Mouse (Mus musculus) cerebellum, adult 9-10 months (tissue): ENCODE results near the gene Spred2.
A peak's percentile ranks its signal among the peaks of the same experiment; 100 is the strongest.

Experiments
- DNase-seq: peaks from one replicate; pipeline ENCODE4 v3.0.0; 2022

Gene Spred2

GRCm38 (mm10) chr11:19959006-19959405 lies 34.8 kb downstream of the Spred2 start:
- DNase-seq = no peak

- DNase-seq = no peak
Observed at GRCm38 (mm10) chr11:19959897-19960296, 35.7 kb downstream of the Spred2 start.

DNA sequence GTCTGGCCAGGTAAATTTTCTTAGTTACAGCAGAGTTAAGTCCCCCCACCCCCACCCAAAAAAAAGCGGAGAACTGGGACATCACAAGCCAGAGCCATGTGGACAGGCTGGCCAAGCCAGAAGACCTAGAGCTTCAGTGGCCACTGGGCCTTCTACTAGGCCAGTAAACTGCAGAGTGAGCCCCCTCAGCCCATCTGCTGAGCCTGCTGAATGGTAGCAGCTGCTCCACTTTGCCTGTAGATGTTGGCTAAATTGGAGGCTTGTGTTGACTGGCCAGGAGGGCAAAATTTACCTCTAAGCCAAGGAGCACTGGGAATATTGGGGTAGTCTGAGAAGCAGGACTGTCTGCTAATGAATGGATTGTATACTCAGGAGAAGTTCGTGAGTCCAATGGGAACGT lies 36.4 kb downstream of the Spred2 start:
- peak; percentile 71 for DNase-seq

DNA sequence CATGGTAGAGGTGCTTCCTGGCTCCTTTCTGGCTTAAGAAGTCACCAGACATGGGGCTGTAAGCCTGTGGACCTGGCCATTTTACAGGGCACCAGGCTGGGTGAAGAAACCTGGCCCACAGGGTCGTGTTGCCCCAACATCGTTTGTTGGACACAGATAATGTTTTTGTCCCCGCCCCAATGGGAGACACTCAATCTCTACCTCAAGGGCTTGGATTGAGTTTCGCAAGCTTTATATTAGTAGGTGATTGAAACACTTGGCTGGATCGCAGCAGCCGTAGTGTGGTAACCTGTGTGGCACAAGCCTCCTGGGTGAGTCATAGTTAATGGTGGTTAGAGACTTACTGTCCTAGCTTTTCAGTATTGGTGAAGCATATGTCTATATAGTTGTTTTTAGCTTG lies 36.9 kb downstream of the Spred2 start:
- no peak for DNase-seq

DNA sequence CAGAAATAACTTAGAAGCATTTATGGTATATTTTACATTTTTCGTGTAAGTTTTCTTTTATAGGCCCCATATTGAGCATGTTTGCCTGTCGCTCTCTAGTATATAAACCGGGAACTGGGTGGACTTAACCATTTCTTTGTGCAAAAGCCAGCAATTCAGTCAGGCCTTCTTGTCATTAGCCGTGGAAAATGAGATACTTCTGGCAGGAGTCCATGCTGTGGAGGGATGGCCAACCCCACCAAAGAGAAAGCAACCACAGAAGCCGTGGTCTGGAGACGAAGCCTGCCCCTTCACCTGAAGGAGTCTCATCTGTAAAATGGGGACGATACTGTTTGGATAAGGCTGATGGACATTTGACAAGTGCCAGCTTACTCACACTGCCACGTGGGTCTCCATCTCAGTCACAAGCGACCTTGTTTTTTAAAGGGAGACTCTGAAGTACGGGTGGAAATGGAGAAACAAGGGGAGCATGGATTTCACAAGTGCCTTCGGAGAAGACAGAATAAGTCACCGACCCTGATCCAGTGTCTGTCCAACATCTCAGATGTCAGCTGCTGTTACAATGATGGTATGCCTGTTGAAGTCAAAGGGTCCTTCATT lies 37.7 kb downstream of the Spred2 start:
- DNase-seq = peak; percentile 62

DNA sequence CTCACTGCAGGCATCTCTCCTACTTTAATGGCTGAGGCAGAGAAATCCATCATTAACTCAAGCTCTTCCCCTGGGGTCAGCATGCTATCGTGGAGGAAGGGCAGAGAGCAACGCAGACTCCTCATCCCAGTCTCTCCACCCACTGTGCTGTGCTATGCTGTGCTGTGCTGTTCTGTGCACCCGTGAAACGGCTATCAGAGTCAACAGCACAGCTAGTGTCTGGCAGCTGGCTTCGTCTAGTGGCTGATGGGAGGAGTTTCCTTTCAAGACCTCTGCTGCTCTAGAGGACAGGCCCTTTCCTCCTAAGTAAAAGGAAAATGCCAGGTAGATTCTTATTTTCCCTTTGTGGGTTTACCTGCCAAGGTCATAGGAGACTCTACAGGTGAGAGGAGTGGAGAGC lies 38.6 kb downstream of the Spred2 start:
- DNase-seq = no peak

DNA sequence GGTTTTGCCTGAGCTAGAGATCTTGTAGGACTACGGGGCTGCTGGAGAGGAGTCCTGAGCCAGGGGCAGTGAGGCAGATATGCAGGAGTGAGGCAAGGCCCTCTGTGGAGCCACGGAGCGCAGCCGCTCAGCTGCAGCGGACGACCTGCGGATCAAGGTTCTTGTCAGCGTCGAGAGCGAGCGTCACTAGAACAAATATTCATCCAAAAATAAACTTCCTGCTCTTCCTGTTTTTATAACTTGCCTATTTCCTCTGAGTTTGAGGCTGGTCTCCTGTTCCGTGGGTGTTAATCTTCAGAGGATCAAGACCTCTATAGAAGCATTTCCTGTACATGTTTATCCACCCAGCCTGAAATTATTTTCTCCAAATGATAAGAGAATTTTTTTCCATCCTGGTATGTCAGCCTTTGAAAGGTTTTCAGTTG lies 39.6 kb downstream of the Spred2 start:
- DNase-seq = no peak

- DNase-seq = no peak
Observed at GRCm38 (mm10) chr11:19964333-19964732, 40.2 kb downstream of the Spred2 start.

GRCm38 (mm10) chr11:19965037-19965611 lies 40.9 kb downstream of the Spred2 start:
- no peak for DNase-seq

GRCm38 (mm10) chr11:19965664-19966063 lies 41.5 kb downstream of the Spred2 start:
- DNase-seq = no peak

DNA sequence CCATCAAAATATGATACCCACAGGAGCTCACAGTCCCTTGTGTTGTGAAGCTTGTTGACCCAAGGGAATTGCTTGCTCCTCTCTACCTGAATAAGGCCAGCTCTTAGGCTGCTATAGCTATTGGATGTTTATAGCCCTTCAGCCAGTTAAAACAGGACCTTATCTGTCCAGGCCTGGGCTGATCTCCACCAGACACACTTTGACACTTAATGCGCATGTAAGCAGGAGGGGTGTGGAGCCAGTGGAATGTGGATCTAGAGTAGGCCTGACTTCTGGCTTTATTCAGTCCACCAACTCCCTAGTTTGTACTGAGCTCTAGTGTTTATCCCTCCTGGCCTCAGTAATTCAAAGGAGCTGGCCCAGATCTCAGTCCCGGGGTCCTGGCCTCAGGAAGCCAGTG lies 42.1 kb downstream of the Spred2 start:
- no peak for DNase-seq

- DNase-seq = no peak
Observed at GRCm38 (mm10) chr11:19969584-19969983, 45.4 kb downstream of the Spred2 start.

DNA sequence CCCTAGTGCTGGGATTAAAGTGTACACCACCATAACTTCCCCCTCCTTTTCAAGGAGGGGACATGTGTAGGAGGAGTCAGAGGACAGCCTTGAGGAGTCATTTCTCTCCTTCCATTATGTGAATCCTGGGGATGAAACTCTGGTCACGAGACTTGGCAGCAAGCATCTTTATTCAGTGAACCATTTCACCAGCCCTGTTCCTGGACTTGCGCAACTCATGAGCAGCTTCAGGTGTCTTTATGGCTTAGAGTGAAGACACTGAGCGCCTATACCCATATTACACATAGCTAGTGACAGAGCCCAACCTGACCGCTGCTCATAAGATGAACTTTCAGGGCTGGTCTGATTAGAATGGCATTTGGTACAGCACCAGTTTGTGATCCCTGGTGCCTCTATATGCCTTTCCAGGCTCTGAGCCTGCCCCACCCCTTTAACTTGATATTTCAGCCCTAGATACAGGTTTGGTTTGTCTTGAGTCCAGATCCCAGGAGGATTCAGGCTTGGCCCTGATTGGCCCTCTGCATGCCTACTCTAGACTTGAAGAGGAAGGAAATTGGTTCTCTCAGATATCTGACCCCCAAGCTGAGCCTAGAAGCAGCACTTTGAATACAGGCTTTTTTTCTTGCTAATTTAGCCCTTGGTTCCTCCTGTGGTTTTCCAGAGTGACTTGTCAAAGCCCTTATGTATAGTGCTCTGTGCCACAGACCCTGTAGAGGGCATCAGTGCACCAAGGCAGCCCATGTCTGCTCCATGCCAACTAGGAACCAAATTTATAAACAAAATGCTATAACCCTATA lies 48.0 kb downstream of the Spred2 start:
- no peak for DNase-seq

- no peak for DNase-seq
Observed at GRCm38 (mm10) chr11:19973032-19973790, 49.0 kb downstream of the Spred2 start.

DNA sequence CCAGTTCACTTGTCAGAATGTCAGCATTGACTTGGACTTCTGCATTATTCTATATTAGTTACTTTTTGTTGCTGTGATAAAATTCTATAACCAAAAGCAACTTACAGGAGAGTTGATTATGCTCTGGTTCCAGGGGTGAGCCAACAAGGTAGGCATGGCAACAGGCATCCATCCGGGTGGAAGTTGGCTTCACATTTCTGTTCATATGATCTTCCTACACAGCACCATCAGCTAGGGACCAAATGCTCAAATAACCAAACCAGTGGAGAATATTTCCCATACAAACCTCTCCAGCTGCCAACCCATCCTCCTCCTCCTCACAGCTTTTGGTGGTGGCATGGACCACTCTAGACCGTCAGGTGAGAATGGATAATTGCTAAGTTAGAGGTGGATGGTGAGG lies 51.9 kb downstream of the Spred2 start:
- no peak for DNase-seq

GRCm38 (mm10) chr11:19977687-19978086 lies 53.5 kb downstream of the Spred2 start:
- no peak for DNase-seq

DNA sequence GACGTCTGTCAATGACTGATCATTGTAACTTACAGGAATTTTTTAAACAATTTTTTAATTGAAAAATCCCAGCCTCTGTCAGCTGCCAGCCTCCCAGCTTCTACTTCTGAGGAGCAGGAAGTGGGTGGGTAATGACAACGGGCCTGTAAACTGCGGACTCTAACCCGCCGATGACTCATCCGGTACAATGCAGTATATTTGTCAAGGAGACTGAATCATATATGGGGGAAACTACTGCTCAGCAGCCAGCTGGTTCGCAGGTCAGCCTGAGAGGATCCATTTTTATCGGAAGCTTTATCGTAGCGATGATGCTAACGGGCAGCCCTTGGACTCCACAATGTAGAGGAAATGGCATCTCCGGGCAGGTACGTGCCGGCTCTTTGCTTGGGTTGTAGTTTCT lies 55.2 kb downstream of the Spred2 start:
- DNase-seq = no peak

GRCm38 (mm10) chr11:19982113-19982512 lies 57.9 kb downstream of the Spred2 start:
- DNase-seq = no peak

GRCm38 (mm10) chr11:19982779-19983178 lies 58.6 kb downstream of the Spred2 start:
- DNase-seq = no peak

GRCm38 (mm10) chr11:19983298-19983697 lies 59.1 kb downstream of the Spred2 start:
- DNase-seq = no peak

- no peak for DNase-seq
Observed at GRCm38 (mm10) chr11:19984029-19984428, 59.9 kb downstream of the Spred2 start.

DNA sequence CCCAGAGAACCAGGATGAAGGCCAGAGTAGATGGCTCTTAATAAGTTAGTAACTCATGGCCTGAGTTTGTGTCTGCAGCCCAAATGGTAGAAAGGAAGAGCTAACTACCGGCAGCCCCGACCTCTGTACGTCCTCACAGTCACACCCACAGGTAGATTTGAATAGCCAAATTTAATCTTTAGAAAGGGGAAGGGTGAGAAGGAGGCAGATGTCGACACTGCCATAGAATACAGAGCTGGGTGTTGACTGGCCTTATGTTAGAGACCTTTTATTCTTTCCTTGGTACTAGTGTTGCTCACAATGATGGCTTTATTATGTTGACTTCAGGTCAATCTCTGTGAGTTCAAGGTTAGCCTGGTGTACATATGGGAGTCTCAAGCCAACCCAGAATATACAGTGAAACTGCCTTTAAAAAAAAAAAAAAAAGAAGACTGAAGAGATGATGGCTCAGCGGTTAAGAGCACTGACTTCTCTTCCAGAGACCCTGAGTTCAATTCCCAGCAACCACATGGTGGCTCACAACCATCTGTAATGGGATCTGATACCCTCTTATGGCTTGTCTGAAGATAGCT lies 61.2 kb downstream of the Spred2 start:
- no peak for DNase-seq

GRCm38 (mm10) chr11:19986443-19986861 lies 62.3 kb downstream of the Spred2 start:
- DNase-seq = no peak
